Mouse (Mus musculus) thymus, adult 2 months (tissue): ENCODE data around the gene Slc41a2. TPM values are rescaled to one million over a fixed set of nuclear protein-coding genes. Genes with fewer than 3 reads are reported as not detected.

ENCODE experiments used
- DNase-seq: peaks from one replicate; pipeline ENCODE4 v3.0.0; 2021
- H3K27ac ChIP-seq: fragments of 200-500 bp; 2 replicates; pipeline ENCODE4 v1.5.1; 2012; ENCODE audit warnings: low read length, control low read depth; ENCODE audit not compliant: control insufficient read depth, insufficient read depth
- H3K27me3 ChIP-seq: fragments of 200-500 bp; 2 replicates; pipeline ENCODE4 v1.6.1; 2012; ENCODE audit warnings: mild to moderate bottlenecking, low read length, moderate library complexity, mixed read lengths; ENCODE audit not compliant: control insufficient read depth, insufficient read depth
- H3K36me3 ChIP-seq: fragments of 200-500 bp; 2 replicates; pipeline ENCODE4 v1.6.1; 2012; ENCODE audit warnings: mild to moderate bottlenecking, low read length, moderate library complexity; ENCODE audit not compliant: control insufficient read depth, insufficient read depth
- H3K4me1 ChIP-seq: fragments of 200-500 bp; replicated peaks from 2 replicates; pipeline ENCODE4 v1.6.1; 2012; ENCODE audit warnings: low read length; ENCODE audit not compliant: control insufficient read depth, insufficient read depth
- H3K4me3 ChIP-seq: fragments of 200-500 bp; 2 replicates; pipeline ENCODE4 v1.5.1; 2012; ENCODE audit warnings: mild to moderate bottlenecking, low read length, control low read depth, moderate library complexity; ENCODE audit not compliant: control insufficient read depth, insufficient read depth
- CTCF ChIP-seq: fragments of 200-500 bp; IDR thresholded peaks from 2 replicates; pipeline ENCODE4 v1.5.1; 2012; ENCODE audit warnings: mild to moderate bottlenecking, control low read depth, low read length, moderate library complexity, borderline replicate concordance; ENCODE audit not compliant: control insufficient read depth, poor library complexity, insufficient read depth; ENCODE audit errors: extremely low read depth
- POLR2A ChIP-seq: fragments of 200-500 bp; IDR thresholded peaks from 2 replicates; pipeline ENCODE4 v1.6.1; 2012; ENCODE audit warnings: mild to moderate bottlenecking, low read length, control low read depth, moderate library complexity; ENCODE audit not compliant: control insufficient read depth, poor library complexity, insufficient read depth; ENCODE audit errors: extremely low read depth
- WGBS: fragments of 180-500 bp; shearing (Covaris S2); methylation state at CpG from one replicate; pipeline ENCODE4 v1.1.7; 2018; 5-methylcytosine and 5-hydroxymethylcytosine counted together
- polyA plus RNA-seq: library from polyadenylated mRNA; depleted of rRNA; stranded (reverse); fragments of >200 nt; gene quantifications from 2 replicates; pipeline ENCODE4 v1.2.3, GENCODE M21; 2012

Gene Slc41a2
- polyA plus RNA-seq, 1 experiment: 0.97 TPM

- Histone ChIP-seq H3K4me1 (no peaks in the 10 kb centered on the region), H3K4me3 (no peak overlapping the region), H3K36me3 (no peaks in the 10 kb centered on the region), H3K27me3 (no peaks in the 10 kb centered on the region), H3K27ac (no peak overlapping the region)
- 90% methylated on average over 7 of the region's 7 CpGs for WGBS
- no peak for DNase-seq
- TF ChIP-seq CTCF: no peak
- no peak for TF ChIP-seq POLR2A
Observed at GRCm38 (mm10) chr10:83285724-83286256, 51.9 kb downstream of the Slc41a2 start.

DNA sequence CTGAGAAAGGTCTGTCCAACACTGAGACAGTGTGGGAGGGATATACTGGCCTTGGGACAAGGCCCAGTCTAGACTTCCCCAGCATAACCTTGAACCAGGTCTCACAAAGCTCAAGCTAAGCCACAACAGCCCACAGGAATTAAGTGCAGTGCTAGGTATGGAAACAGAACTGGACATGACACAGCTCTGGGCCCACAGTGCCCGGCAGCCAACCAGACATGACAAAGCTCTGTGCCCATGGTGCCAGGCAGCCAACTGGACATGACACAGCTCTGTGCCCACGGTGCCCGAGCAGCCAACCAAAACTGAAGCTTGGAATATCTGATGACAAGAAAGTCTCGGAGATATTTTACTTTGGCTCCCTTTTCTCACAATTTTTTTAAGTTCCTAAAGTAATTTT is 52.8 kb downstream of the Slc41a2 start:
- Histone ChIP-seq H3K27ac (no peak overlapping the region), H3K4me3 (no peak overlapping the region), H3K27me3 (no peaks in the 10 kb centered on the region), H3K36me3 (no peaks in the 10 kb centered on the region), H3K4me1 (no peaks in the 10 kb centered on the region)
- TF ChIP-seq CTCF (no peak), POLR2A (no peak)
- WGBS: 93% methylated on average over 4 of the region's 4 CpGs
- DNase-seq: no peak

- WGBS: 91% methylated on average over 13 of the region's 13 CpGs
- no peaks in the 10 kb centered on the region for H3K27me3 ChIP-seq
- no peaks in the 10 kb centered on the region for H3K36me3 ChIP-seq
- no peak overlapping the region for H3K4me3 ChIP-seq
- DNase-seq: no peak
- H3K4me1 ChIP-seq: peaks cover 8% of the 10 kb centered on the region
- no peak overlapping the region for H3K27ac ChIP-seq
- TF ChIP-seq CTCF (no peak), POLR2A (no peak)
Observed at GRCm38 (mm10) chr10:83266731-83267130, 71.0 kb downstream of the Slc41a2 start.

DNA sequence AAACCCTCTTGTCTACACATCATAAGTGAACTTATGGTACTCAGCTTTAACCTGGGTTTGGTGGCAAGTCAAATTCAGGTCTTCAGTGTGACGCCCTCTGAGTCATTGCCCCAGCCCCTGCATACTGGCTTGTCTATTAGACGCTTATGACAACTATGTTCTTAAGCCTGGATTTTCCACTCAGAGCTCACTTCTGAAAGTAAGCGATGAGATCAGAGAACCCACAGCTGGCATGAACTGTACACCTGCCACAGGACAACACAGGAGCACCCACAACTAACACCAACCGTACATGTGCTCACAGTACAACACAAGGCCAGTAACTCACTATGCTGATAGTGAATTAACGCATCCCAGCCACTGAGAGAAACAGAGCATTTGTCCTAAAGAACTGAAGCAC is 71.4 kb downstream of the Slc41a2 start:
- H3K36me3 ChIP-seq: no peaks in the 10 kb centered on the region
- no peak overlapping the region for H3K27ac ChIP-seq
- H3K4me1 ChIP-seq: peaks cover 8% of the 10 kb centered on the region
- WGBS: 23% methylated on average over 5 of the region's 5 CpGs
- H3K4me3 ChIP-seq: no peak overlapping the region
- no peaks in the 10 kb centered on the region for H3K27me3 ChIP-seq
- DNase-seq: no peak
- TF ChIP-seq POLR2A (no peak), CTCF (no peak)

- Histone ChIP-seq H3K4me1 (peaks cover 8% of the 10 kb centered on the region), H3K27ac (no peak overlapping the region), H3K4me3 (no peak overlapping the region), H3K27me3 (no peaks in the 10 kb centered on the region), H3K36me3 (no peaks in the 10 kb centered on the region)
- no peak for DNase-seq
- no peak for TF ChIP-seq POLR2A
- TF ChIP-seq CTCF: no peak
- 77% methylated on average over 8 of the region's 8 CpGs for WGBS
Observed at GRCm38 (mm10) chr10:83264680-83265079, 73.0 kb downstream of the Slc41a2 start.

DNA sequence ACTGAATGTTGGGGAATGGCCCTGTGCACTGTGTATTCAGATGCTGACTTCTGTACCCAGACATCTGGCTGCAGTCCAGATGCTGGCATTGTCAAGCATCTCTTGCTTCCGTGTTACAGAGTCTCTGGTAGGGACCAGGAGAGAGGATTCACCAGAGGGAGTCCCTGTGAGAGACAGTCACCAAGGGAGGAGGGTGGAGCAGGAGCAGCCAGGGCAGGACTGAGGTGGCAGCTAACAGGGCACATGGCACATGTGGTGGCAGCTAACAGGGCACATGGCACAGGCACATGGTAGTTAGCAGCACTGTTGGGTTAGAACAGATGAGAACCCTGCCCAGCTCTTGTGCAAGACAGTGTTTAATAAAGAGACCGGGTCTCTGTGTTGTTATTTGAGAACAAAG is 73.6 kb downstream of the Slc41a2 start:
- WGBS: 87% methylated on average over 2 of the region's 2 CpGs
- peaks cover 8% of the 10 kb centered on the region for H3K4me1 ChIP-seq
- no peak overlapping the region for H3K27ac ChIP-seq
- TF ChIP-seq POLR2A (no peak), CTCF (no peak)
- no peak overlapping the region for H3K4me3 ChIP-seq
- no peak for DNase-seq
- no peaks in the 10 kb centered on the region for H3K27me3 ChIP-seq
- no peaks in the 10 kb centered on the region for H3K36me3 ChIP-seq

- 89% methylated on average over 4 of the region's 4 CpGs for WGBS
- TF ChIP-seq CTCF (no peak), POLR2A (no peak)
- no peak for DNase-seq
Observed at GRCm38 (mm10) chr10:83261264-83261663, 76.4 kb downstream of the Slc41a2 start.

More at GRCm38 (mm10) chr10:83261264-83261663, 76.4 kb downstream of the Slc41a2 start:
- H3K27ac ChIP-seq: no peak overlapping the region
- no peaks in the 10 kb centered on the region for H3K36me3 ChIP-seq
- H3K4me1 ChIP-seq: peaks cover 8% of the 10 kb centered on the region
- H3K4me3 ChIP-seq: no peak overlapping the region
- H3K27me3 ChIP-seq: no peaks in the 10 kb centered on the region
